Mouse (Mus musculus) E14TG2a.4 (cell line): ENCODE results near the gene Psme3.

Experiments used
- CTCF ChIP-seq: conservative IDR thresholded peaks from 2 replicates; pipeline ENCODE4 v1.5.1; 2014; ENCODE audit warnings: low read length
- POU5F1 ChIP-seq: IDR thresholded peaks from 2 replicates; pipeline ENCODE4 v1.6.1; 2014; ENCODE audit warnings: low read length, borderline replicate concordance

DNA sequence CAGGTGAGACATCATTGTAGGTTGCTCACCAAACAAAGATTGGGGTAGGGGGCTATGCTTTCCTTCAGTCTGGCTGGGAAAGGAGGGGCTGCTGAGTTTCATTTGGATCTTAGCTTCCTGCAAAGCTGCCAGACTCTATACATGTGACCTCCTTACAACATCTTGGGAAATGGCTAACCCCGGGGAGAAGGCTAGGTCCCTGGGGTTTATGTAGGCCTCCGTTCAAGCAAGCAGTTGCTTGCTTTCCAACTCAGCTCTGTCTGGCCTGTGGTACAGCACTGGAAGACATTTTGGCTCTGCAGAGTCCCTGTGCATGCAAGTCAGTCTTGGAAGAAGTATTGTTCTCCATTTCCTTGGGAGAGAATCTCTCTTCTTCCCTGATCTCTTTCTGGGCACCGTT lies 16.5 kb downstream of the Psme3 start:
- no peak for TF ChIP-seq CTCF
- no peak for TF ChIP-seq POU5F1
